Mouse (Mus musculus) kidney, embryonic 14.5 days (tissue): Measurements from ENCODE around the gene Pak2. TPM values are rescaled to one million over a fixed set of nuclear protein-coding genes. Genes with fewer than 3 reads are reported as not detected.
"Not testable (repeated sequence)": the region's sequence is repeated elsewhere in the genome, so short reads cannot be mapped to it uniquely, and the experiment has no call there.

Source experiments
- ATAC-seq: fragments of 200-750 bp; cut with Nextera tagmentation; 2 replicates; pipeline ENCODE4 v1.8.0; 2017; ENCODE audit warnings: moderate number of reproducible peaks, mild to moderate bottlenecking, moderate TSS enrichment, moderate library complexity; ENCODE audit not compliant: low FRiP score, low TSS enrichment
- H3K27ac ChIP-seq: fragments of 300-500 bp; sonication (generic); 2 replicates; pipeline ENCODE4 v1.5.1; 2014; ENCODE audit warnings: low read depth, mild to moderate bottlenecking, low read length, moderate library complexity, mixed read lengths
- H3K27me3 ChIP-seq: fragments of 300-500 bp; sonication (generic); 2 replicates; pipeline ENCODE4 v1.6.1; 2014; ENCODE audit warnings: mild to moderate bottlenecking, low read length; ENCODE audit not compliant: control insufficient read depth, insufficient read depth
- H3K36me3 ChIP-seq: fragments of 300-500 bp; sonication (generic); 2 replicates; pipeline ENCODE4 v1.6.1; 2014; ENCODE audit warnings: low read length, mixed read lengths; ENCODE audit not compliant: control insufficient read depth, insufficient read depth
- H3K4me1 ChIP-seq: fragments of 300-500 bp; sonication (generic); 2 replicates; pipeline ENCODE4 v1.6.1; 2014; ENCODE audit warnings: low read length, mixed read lengths; ENCODE audit not compliant: control insufficient read depth, insufficient read depth
- H3K4me2 ChIP-seq: fragments of 300-500 bp; sonication (generic); replicated peaks from 2 replicates; pipeline ENCODE4 v1.6.1; 2014; ENCODE audit warnings: low read depth, mild to moderate bottlenecking, low read length
- H3K4me3 ChIP-seq: fragments of 300-500 bp; sonication (generic); 2 replicates; pipeline ENCODE4 v1.5.1; 2014; ENCODE audit warnings: mild to moderate bottlenecking, low read length
- H3K9ac ChIP-seq: fragments of 300-500 bp; sonication (generic); 2 replicates; pipeline ENCODE4 v1.6.1; 2014; ENCODE audit warnings: low read depth, mild to moderate bottlenecking, low read length, moderate library complexity
- H3K9me3 ChIP-seq: fragments of 300-500 bp; sonication (generic); 2 replicates; pipeline ENCODE4 v1.6.1; 2016; ENCODE audit warnings: low read length; ENCODE audit not compliant: control insufficient read depth
- WGBS: fragments of 180-500 bp; shearing (Covaris S2); extraction: QIAGEN DNeasy Blood & Tissue Kit; methylation state at CpG from one replicate; pipeline ENCODE4 v1.1.7; 2014; 5-methylcytosine and 5-hydroxymethylcytosine counted together
- polyA plus RNA-seq: library from polyadenylated mRNA; unstranded; fragments of >200 nt; fragmentation: Nextera tagmentation; extraction: Ambion mirVana; gene quantifications from 2 replicates; pipeline ENCODE4 v1.2.1, GENCODE M21; 2014

Gene Pak2
- polyA plus RNA-seq, 1 experiment from 2014 or later = 42.0 TPM

- Histone ChIP-seq H3K4me1 (peaks cover 18% of the 10 kb centered on the region), H3K4me2 (peak overlapping the region; percentile 84; the same call in 1 of the 2 replicates), H3K9me3 (no peaks in the 10 kb centered on the region), H3K9ac (no peak overlapping the region), H3K36me3 (no peaks in the 10 kb centered on the region), H3K27ac (no peak overlapping the region), H3K4me3 (no peak overlapping the region), H3K27me3 (no peaks in the 10 kb centered on the region)
- ATAC-seq = no peak
- WGBS = 56% methylated on average over 3 of the region's 3 CpGs
Observed at GRCm38 (mm10) chr16:32076406-32076805, 2.7 kb downstream of the Pak2 start.

GRCm38 (mm10) chr16:32075762-32076161 is 3.4 kb downstream of the Pak2 start:
- H3K9me3 ChIP-seq = no peaks in the 10 kb centered on the region
- no peak overlapping the region for H3K27ac ChIP-seq
- 50% methylated on average over 1 of the region's 1 CpGs for WGBS
- H3K4me2 ChIP-seq = no peak overlapping the region
- H3K4me3 ChIP-seq = no peak overlapping the region
- H3K36me3 ChIP-seq = no peaks in the 10 kb centered on the region
- H3K4me1 ChIP-seq = peaks cover 18% of the 10 kb centered on the region
- no peak overlapping the region for H3K9ac ChIP-seq
- no peaks in the 10 kb centered on the region for H3K27me3 ChIP-seq
- no peak for ATAC-seq

- not testable (repeated sequence) for H3K9me3 ChIP-seq, H3K9ac ChIP-seq, H3K4me3 ChIP-seq, H3K4me1 ChIP-seq, ATAC-seq, H3K27ac ChIP-seq, H3K4me2 ChIP-seq, H3K27me3 ChIP-seq, H3K36me3 ChIP-seq
- WGBS = 74% methylated on average over 4 of the region's 4 CpGs
Observed at GRCm38 (mm10) chr16:32070070-32070469, 9.1 kb downstream of the Pak2 start.

GRCm38 (mm10) chr16:32068389-32069300 is 10.5 kb downstream of the Pak2 start:
- no peak overlapping the region for H3K9ac ChIP-seq
- H3K27me3 ChIP-seq = no peaks in the 10 kb centered on the region
- no peaks in the 10 kb centered on the region for H3K9me3 ChIP-seq
- peak; percentile 62; the same call in 1 of the 2 replicates for ATAC-seq
- WGBS = 71% methylated on average over 12 of the region's 12 CpGs
- peak overlapping the region; percentile 10; the same call in 1 of the 2 replicates for H3K27ac ChIP-seq
- no peak overlapping the region for H3K4me2 ChIP-seq
- H3K4me1 ChIP-seq = peaks cover 8% of the 10 kb centered on the region; the same call in 1 of the 2 replicates
- H3K4me3 ChIP-seq = no peak overlapping the region
- no peaks in the 10 kb centered on the region for H3K36me3 ChIP-seq

GRCm38 (mm10) chr16:32066899-32067298 is 12.2 kb downstream of the Pak2 start:
- H3K4me1 ChIP-seq = peaks cover 7% of the 10 kb centered on the region; the same call in 1 of the 2 replicates
- no peak overlapping the region for H3K4me2 ChIP-seq
- no peak for ATAC-seq
- 84% methylated on average over 1 of the region's 1 CpGs for WGBS
- no peak overlapping the region for H3K9ac ChIP-seq
- no peak overlapping the region for H3K27ac ChIP-seq
- H3K36me3 ChIP-seq = no peaks in the 10 kb centered on the region
- no peak overlapping the region for H3K4me3 ChIP-seq
- H3K27me3 ChIP-seq = no peaks in the 10 kb centered on the region
- no peaks in the 10 kb centered on the region for H3K9me3 ChIP-seq

GRCm38 (mm10) chr16:32063900-32064299 is 15.2 kb downstream of the Pak2 start:
- ATAC-seq = no peak
- H3K27me3 ChIP-seq = no peaks in the 10 kb centered on the region
- WGBS = 85% methylated on average over 7 of the region's 7 CpGs

GRCm38 (mm10) chr16:32062226-32062625 is 16.9 kb downstream of the Pak2 start:
- H3K27ac ChIP-seq = no peak overlapping the region
- no peaks in the 10 kb centered on the region for H3K36me3 ChIP-seq
- no peak for ATAC-seq
- H3K9ac ChIP-seq = no peak overlapping the region
- H3K4me2 ChIP-seq = no peak overlapping the region
- H3K4me3 ChIP-seq = no peak overlapping the region
- H3K9me3 ChIP-seq = no peaks in the 10 kb centered on the region
- 85% methylated on average over 2 of the region's 2 CpGs for WGBS
- H3K4me1 ChIP-seq = 0 out of 2 replicates have a peak, but pooled peaks cover 6% of the 10 kb centered on the region
- no peaks in the 10 kb centered on the region for H3K27me3 ChIP-seq

More at GRCm38 (mm10) chr16:32063900-32064299, 15.2 kb downstream of the Pak2 start:
- Histone ChIP-seq H3K27ac (no peak overlapping the region), H3K9me3 (no peaks in the 10 kb centered on the region), H3K9ac (no peak overlapping the region), H3K4me3 (no peak overlapping the region), H3K36me3 (no peaks in the 10 kb centered on the region), H3K4me2 (no peak overlapping the region), H3K4me1 (0 out of 2 replicates have a peak, but pooled peaks cover 6% of the 10 kb centered on the region)

- no peak for ATAC-seq
- 76% methylated on average over 6 of the region's 6 CpGs for WGBS
- H3K27ac ChIP-seq = no peak overlapping the region
- H3K9ac ChIP-seq = no peak overlapping the region
- H3K9me3 ChIP-seq = no peaks in the 10 kb centered on the region
- H3K27me3 ChIP-seq = no peaks in the 10 kb centered on the region
- H3K4me1 ChIP-seq = no peaks in the 10 kb centered on the region
- no peaks in the 10 kb centered on the region for H3K36me3 ChIP-seq
- H3K4me2 ChIP-seq = no peak overlapping the region
- H3K4me3 ChIP-seq = no peak overlapping the region
Observed at GRCm38 (mm10) chr16:32059840-32060523, 19.2 kb downstream of the Pak2 start.

GRCm38 (mm10) chr16:32058817-32059216 is 20.3 kb downstream of the Pak2 start:
- 84% methylated on average over 5 of the region's 5 CpGs for WGBS
- no peak for ATAC-seq

More at GRCm38 (mm10) chr16:32058817-32059216, 20.3 kb downstream of the Pak2 start:
- Histone ChIP-seq H3K36me3 (no peaks in the 10 kb centered on the region), H3K27ac (no peak overlapping the region), H3K9me3 (no peaks in the 10 kb centered on the region), H3K9ac (no peak overlapping the region), H3K27me3 (no peaks in the 10 kb centered on the region), H3K4me3 (no peak overlapping the region), H3K4me1 (no peaks in the 10 kb centered on the region), H3K4me2 (no peak overlapping the region)
